Mouse (Mus musculus) cortical plate, adult 2 months (tissue): ENCODE data around the gene Tril.

Experiments
- CTCF ChIP-seq: fragments of 200-500 bp; IDR thresholded peaks from 2 replicates; pipeline ENCODE4 v1.5.1; 2011; ENCODE audit warnings: mild to moderate bottlenecking, control low read depth, low read length; ENCODE audit not compliant: insufficient read depth; ENCODE audit errors: extremely low read depth
- POLR2A ChIP-seq: fragments of 200-500 bp; IDR thresholded peaks from 2 replicates; pipeline ENCODE4 v1.6.1; 2011; ENCODE audit warnings: mild to moderate bottlenecking, low read length, control low read depth; ENCODE audit not compliant: insufficient read depth; ENCODE audit errors: extremely low read depth

GRCm38 (mm10) chr6:53857822-53858221 lies 37.2 kb upstream of the Tril start:
- no peak for TF ChIP-seq CTCF
- TF ChIP-seq POLR2A: no peak
